Mouse (Mus musculus): ENCODE results near the gene Sccpdh. TPM values are rescaled to one million over a fixed set of nuclear protein-coding genes. Genes with fewer than 3 reads are reported as not detected.
"Not testable (repeated sequence)": the region's sequence is repeated elsewhere in the genome, so short reads cannot be mapped to it uniquely, and the experiment has no call there.

Gene Sccpdh
- polyA plus RNA-seq, 1 experiment from 2014 or later: 85.6 TPM

GRCm38 (mm10) chr1:179679326-179679725 is 11.3 kb downstream of the Sccpdh start:
- DNase-seq (ENCODE audit: low spot score) (no peak), ATAC-seq (ENCODE audit: insufficient number of reproducible peaks, low FRiP score, low TSS enrichment, low read depth) (no peak)
- Histone ChIP-seq H3K27ac (replicated peaks; ENCODE audit: low read depth, low read length) (no peak overlapping the region), H3K36me3 (ENCODE audit: control insufficient read depth, insufficient read depth, low read length) (peaks cover 2% of the 10 kb centered on the region; the same call in 1 of the 2 replicates), H3K9me3 (ENCODE audit: control insufficient read depth, low read length) (no peaks in the 10 kb centered on the region), H3K4me3 (ENCODE audit: low read depth, low read length) (no peak overlapping the region), H3K27me3 (ENCODE audit: control insufficient read depth, insufficient read depth, low read length) (no peaks in the 10 kb centered on the region), H3K4me2 (ENCODE audit: low read depth, severe bottlenecking) (no peak overlapping the region), H3K9ac (ENCODE audit: low read length) (no peak overlapping the region), H3K4me1 (ENCODE audit: control insufficient read depth, insufficient read depth, low read length) (no peaks in the 10 kb centered on the region)
- 95% methylated on average over 4 of the region's 4 CpGs for WGBS

GRCm38 (mm10) chr1:179682753-179683152 is 14.7 kb downstream of the Sccpdh start:
- not testable (repeated sequence) for H3K4me2 ChIP-seq (ENCODE audit: low read depth, severe bottlenecking); H3K27me3 ChIP-seq (ENCODE audit: control insufficient read depth, insufficient read depth, low read length); H3K9me3 ChIP-seq (ENCODE audit: control insufficient read depth, low read length); DNase-seq (ENCODE audit: low spot score); ATAC-seq (ENCODE audit: insufficient number of reproducible peaks, low FRiP score, low TSS enrichment, low read depth); H3K4me1 ChIP-seq (ENCODE audit: control insufficient read depth, insufficient read depth, low read length); H3K4me3 ChIP-seq (ENCODE audit: low read depth, low read length); H3K9ac ChIP-seq (ENCODE audit: low read length); H3K27ac ChIP-seq (replicated peaks; ENCODE audit: low read depth, low read length)
- WGBS: 91% methylated on average over 9 of the region's 10 CpGs
- H3K36me3 ChIP-seq (ENCODE audit: control insufficient read depth, insufficient read depth, low read length): peaks cover 10% of the 10 kb centered on the region; the same call in 1 of the 2 replicates

GRCm38 (mm10) chr1:179686348-179686747 is 18.3 kb downstream of the Sccpdh start:
- Histone ChIP-seq H3K4me3 (ENCODE audit: low read depth, low read length) (no peak overlapping the region), H3K4me2 (ENCODE audit: low read depth, severe bottlenecking) (no peak overlapping the region), H3K9me3 (ENCODE audit: control insufficient read depth, low read length) (no peaks in the 10 kb centered on the region), H3K36me3 (ENCODE audit: control insufficient read depth, insufficient read depth, low read length) (peaks cover 10% of the 10 kb centered on the region; the same call in 1 of the 2 replicates), H3K9ac (ENCODE audit: low read length) (no peak overlapping the region), H3K4me1 (ENCODE audit: control insufficient read depth, insufficient read depth, low read length) (no peaks in the 10 kb centered on the region), H3K27ac (replicated peaks; ENCODE audit: low read depth, low read length) (no peak overlapping the region), H3K27me3 (ENCODE audit: control insufficient read depth, insufficient read depth, low read length) (no peaks in the 10 kb centered on the region)
- DNase-seq (ENCODE audit: low spot score) (no peak), ATAC-seq (ENCODE audit: insufficient number of reproducible peaks, low FRiP score, low TSS enrichment, low read depth) (no peak)
- WGBS: 92% methylated on average over 6 of the region's 6 CpGs

- no peak for ATAC-seq (ENCODE audit: insufficient number of reproducible peaks, low FRiP score, low TSS enrichment, low read depth)
- no peaks in the 10 kb centered on the region for H3K9me3 ChIP-seq (ENCODE audit: control insufficient read depth, low read length)
- H3K4me2 ChIP-seq (ENCODE audit: low read depth, severe bottlenecking): no peak overlapping the region
- no peak overlapping the region for H3K4me3 ChIP-seq (ENCODE audit: low read depth, low read length)
- H3K9ac ChIP-seq (ENCODE audit: low read length): no peak overlapping the region
- peaks cover 10% of the 10 kb centered on the region; the same call in 1 of the 2 replicates for H3K36me3 ChIP-seq (ENCODE audit: control insufficient read depth, insufficient read depth, low read length)
- 78% methylated on average over 5 of the region's 5 CpGs for WGBS
- no peak for DNase-seq (ENCODE audit: low spot score)
- no peaks in the 10 kb centered on the region for H3K27me3 ChIP-seq (ENCODE audit: control insufficient read depth, insufficient read depth, low read length)
- no peak overlapping the region for H3K27ac ChIP-seq (replicated peaks; ENCODE audit: low read depth, low read length)
- no peaks in the 10 kb centered on the region for H3K4me1 ChIP-seq (ENCODE audit: control insufficient read depth, insufficient read depth, low read length)
Observed at GRCm38 (mm10) chr1:179686781-179687180, 18.8 kb downstream of the Sccpdh start.

GRCm38 (mm10) chr1:179687305-179687704 is 19.3 kb downstream of the Sccpdh start:
- ATAC-seq (ENCODE audit: insufficient number of reproducible peaks, low FRiP score, low TSS enrichment, low read depth) (no peak), DNase-seq (ENCODE audit: low spot score) (no peak)
- Histone ChIP-seq H3K36me3 (ENCODE audit: control insufficient read depth, insufficient read depth, low read length) (peaks cover 10% of the 10 kb centered on the region; the same call in 1 of the 2 replicates), H3K4me1 (ENCODE audit: control insufficient read depth, insufficient read depth, low read length) (no peaks in the 10 kb centered on the region), H3K27ac (replicated peaks; ENCODE audit: low read depth, low read length) (no peak overlapping the region), H3K4me2 (ENCODE audit: low read depth, severe bottlenecking) (no peak overlapping the region), H3K27me3 (ENCODE audit: control insufficient read depth, insufficient read depth, low read length) (no peaks in the 10 kb centered on the region), H3K4me3 (ENCODE audit: low read depth, low read length) (no peak overlapping the region), H3K9ac (ENCODE audit: low read length) (no peak overlapping the region), H3K9me3 (ENCODE audit: control insufficient read depth, low read length) (no peaks in the 10 kb centered on the region)
- 93% methylated on average over 1 of the region's 1 CpGs for WGBS

- Histone ChIP-seq H3K4me3 (ENCODE audit: low read depth, low read length) (no peak overlapping the region), H3K4me2 (ENCODE audit: low read depth, severe bottlenecking) (no peak overlapping the region), H3K4me1 (ENCODE audit: control insufficient read depth, insufficient read depth, low read length) (no peaks in the 10 kb centered on the region), H3K9me3 (ENCODE audit: control insufficient read depth, low read length) (no peaks in the 10 kb centered on the region), H3K27me3 (ENCODE audit: control insufficient read depth, insufficient read depth, low read length) (no peaks in the 10 kb centered on the region), H3K9ac (ENCODE audit: low read length) (no peak overlapping the region), H3K27ac (replicated peaks; ENCODE audit: low read depth, low read length) (no peak overlapping the region), H3K36me3 (ENCODE audit: control insufficient read depth, insufficient read depth, low read length) (peaks cover 10% of the 10 kb centered on the region; the same call in 1 of the 2 replicates)
- WGBS: 88% methylated on average over 3 of the region's 3 CpGs
- ATAC-seq (ENCODE audit: insufficient number of reproducible peaks, low FRiP score, low TSS enrichment, low read depth) (no peak), DNase-seq (ENCODE audit: low spot score) (no peak)
Observed at GRCm38 (mm10) chr1:179687966-179688365, 20.0 kb downstream of the Sccpdh start.

- no peaks in the 10 kb centered on the region for H3K27me3 ChIP-seq (ENCODE audit: control insufficient read depth, insufficient read depth, low read length)
- DNase-seq (ENCODE audit: low spot score) (no peak), ATAC-seq (ENCODE audit: insufficient number of reproducible peaks, low FRiP score, low TSS enrichment, low read depth) (no peak)
- H3K36me3 ChIP-seq (ENCODE audit: control insufficient read depth, insufficient read depth, low read length): peaks cover 10% of the 10 kb centered on the region; the same call in 1 of the 2 replicates
- no peak overlapping the region for H3K27ac ChIP-seq (replicated peaks; ENCODE audit: low read depth, low read length)
- no peak overlapping the region for H3K9ac ChIP-seq (ENCODE audit: low read length)
- H3K9me3 ChIP-seq (ENCODE audit: control insufficient read depth, low read length): no peaks in the 10 kb centered on the region
- no peaks in the 10 kb centered on the region for H3K4me1 ChIP-seq (ENCODE audit: control insufficient read depth, insufficient read depth, low read length)
- no peak overlapping the region for H3K4me2 ChIP-seq (ENCODE audit: low read depth, severe bottlenecking)
- WGBS: 90% methylated on average over 6 of the region's 6 CpGs
- no peak overlapping the region for H3K4me3 ChIP-seq (ENCODE audit: low read depth, low read length)
Observed at GRCm38 (mm10) chr1:179688415-179688814, 20.4 kb downstream of the Sccpdh start.

DNA sequence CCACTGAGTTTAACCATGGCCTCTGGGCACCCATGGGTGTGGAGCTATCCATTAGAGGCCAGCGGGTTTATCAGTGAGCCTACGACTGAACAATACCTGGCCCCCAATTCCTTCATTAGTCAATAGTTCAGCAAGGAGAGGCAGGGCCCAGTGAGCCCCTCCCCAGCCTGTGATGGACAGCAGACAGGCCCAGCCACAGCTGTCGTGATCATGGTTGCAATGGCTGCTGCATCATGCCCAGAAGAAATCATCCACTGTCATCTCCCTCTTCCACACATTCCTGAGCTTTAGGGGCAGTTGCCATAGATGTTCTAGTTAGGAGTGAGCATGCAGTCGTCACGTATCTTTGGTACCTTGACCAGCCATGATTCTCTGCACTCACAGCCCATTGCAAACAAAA is 20.9 kb downstream of the Sccpdh start:
- H3K27ac ChIP-seq (replicated peaks; ENCODE audit: low read depth, low read length): no peak overlapping the region
- ATAC-seq (ENCODE audit: insufficient number of reproducible peaks, low FRiP score, low TSS enrichment, low read depth): no peak

GRCm38 (mm10) chr1:179689479-179689878 is 21.5 kb downstream of the Sccpdh start:
- no peak overlapping the region for H3K27ac ChIP-seq (replicated peaks; ENCODE audit: low read depth, low read length)
- 80% methylated on average over 6 of the region's 6 CpGs for WGBS
- no peak for ATAC-seq (ENCODE audit: insufficient number of reproducible peaks, low FRiP score, low TSS enrichment, low read depth)
- H3K4me3 ChIP-seq (ENCODE audit: low read depth, low read length): no peak overlapping the region
- H3K4me1 ChIP-seq (ENCODE audit: control insufficient read depth, insufficient read depth, low read length): no peaks in the 10 kb centered on the region
- H3K27me3 ChIP-seq (ENCODE audit: control insufficient read depth, insufficient read depth, low read length): no peaks in the 10 kb centered on the region
- H3K9me3 ChIP-seq (ENCODE audit: control insufficient read depth, low read length): no peaks in the 10 kb centered on the region
- no peak overlapping the region for H3K9ac ChIP-seq (ENCODE audit: low read length)
- peaks cover 10% of the 10 kb centered on the region; the same call in 1 of the 2 replicates for H3K36me3 ChIP-seq (ENCODE audit: control insufficient read depth, insufficient read depth, low read length)
- DNase-seq (ENCODE audit: low spot score): no peak
- no peak overlapping the region for H3K4me2 ChIP-seq (ENCODE audit: low read depth, severe bottlenecking)

More for the DNA sequence above, 20.9 kb downstream of the Sccpdh start:
- H3K4me1 ChIP-seq (ENCODE audit: control insufficient read depth, insufficient read depth, low read length): no peaks in the 10 kb centered on the region
- H3K9ac ChIP-seq (ENCODE audit: low read length): no peak overlapping the region
- H3K36me3 ChIP-seq (ENCODE audit: control insufficient read depth, insufficient read depth, low read length): peaks cover 10% of the 10 kb centered on the region; the same call in 1 of the 2 replicates
- H3K27me3 ChIP-seq (ENCODE audit: control insufficient read depth, insufficient read depth, low read length): no peaks in the 10 kb centered on the region
- H3K9me3 ChIP-seq (ENCODE audit: control insufficient read depth, low read length): no peaks in the 10 kb centered on the region
- DNase-seq (ENCODE audit: low spot score): no peak
- WGBS: 88% methylated on average over 5 of the region's 5 CpGs
- no peak overlapping the region for H3K4me3 ChIP-seq (ENCODE audit: low read depth, low read length)
- no peak overlapping the region for H3K4me2 ChIP-seq (ENCODE audit: low read depth, severe bottlenecking)

Data from limb, embryonic 11.5 days (tissue).